Mouse (Mus musculus) MEL (cell line): ENCODE measurements at regions not wholly inside any gene's neighbourhood (a gene's known extent, or its start where the extent isn't known, plus 50 kb on each side); places are given as distances from the start of the nearest gene placed in this dataset.

ENCODE experiments used
- DNase-seq: peaks from one replicate; pipeline ENCODE4 v3.0.0; 2011; ENCODE audit warnings: low read depth, low spot score
- H3K27ac ChIP-seq: 2 replicates; pipeline ENCODE4 v1.5.1; 2012; ENCODE audit warnings: low read depth, mild to moderate bottlenecking, control low read depth, low read length, moderate library complexity; ENCODE audit not compliant: control insufficient read depth
- H3K27me3 ChIP-seq, 2 experiments: fragments of 150-350 bp in 1 of 2; sonication (generic) in 1 of 2; 2 replicates each; pipeline ENCODE4 v1.6.1; 2012; ENCODE audit warnings: low read length in 2 of 2, mild to moderate bottlenecking in 2 of 2, improper control_type of control experiment in 1 of 2, moderate library complexity in 1 of 2; ENCODE audit not compliant: insufficient read depth in 2 of 2, control insufficient read depth in 1 of 2
- H3K36me3 ChIP-seq, 2 experiments: 2 replicates each; pipeline ENCODE4 v1.6.1; 2012 to 2014; ENCODE audit warnings: low read length in 2 of 2, improper control_type of control experiment in 1 of 2, inconsistent platforms in 1 of 2, mild to moderate bottlenecking in 1 of 2; ENCODE audit not compliant: insufficient read depth in 2 of 2, control insufficient read depth in 1 of 2
- H3K4me1 ChIP-seq, 2 experiments: fragments of 150-350 bp in 1 of 2; sonication (generic) in 1 of 2; 2 replicates each; pipeline ENCODE4 v1.6.1; 2012; ENCODE audit warnings: low read length in 2 of 2, improper control_type of control experiment in 1 of 2, mild to moderate bottlenecking in 1 of 2; ENCODE audit not compliant: insufficient read depth in 2 of 2, control insufficient read depth in 1 of 2
- H3K4me3 ChIP-seq, 2 experiments: fragments of 150-350 bp in 1 of 2; sonication (generic) in 1 of 2; 2 replicates each; pipeline ENCODE4 v1.5.1; 2012; ENCODE audit warnings: low read depth in 2 of 2, low read length in 2 of 2, mild to moderate bottlenecking in 2 of 2, moderate library complexity in 2 of 2, control low read depth in 1 of 2, improper control_type of control experiment in 1 of 2; ENCODE audit not compliant: control insufficient read depth in 1 of 2, insufficient read depth in 1 of 2
- H3K79me2 ChIP-seq: 2 replicates; pipeline ENCODE4 v1.6.1; 2012; ENCODE audit warnings: mild to moderate bottlenecking, low read length, moderate library complexity; ENCODE audit not compliant: control insufficient read depth, poor library complexity, insufficient read depth
- H3K9ac ChIP-seq: 2 replicates; pipeline ENCODE4 v1.6.1; 2012; ENCODE audit warnings: low read depth, mild to moderate bottlenecking, control low read depth, low read length, moderate library complexity; ENCODE audit not compliant: control insufficient read depth, poor library complexity, severe bottlenecking
- H3K9me3 ChIP-seq: fragments of 150-350 bp; sonication (generic); replicated peaks from 2 replicates; pipeline ENCODE4 v1.6.1; 2012; ENCODE audit warnings: mild to moderate bottlenecking, low read length, improper control_type of control experiment, moderate library complexity; ENCODE audit not compliant: insufficient read depth
- BHLHE40 ChIP-seq: IDR thresholded peaks from 2 replicates; pipeline ENCODE4 v1.6.1; 2012; ENCODE audit warnings: low read depth, mild to moderate bottlenecking, inconsistent platforms, low read length, improper control_type of control experiment, borderline replicate concordance
- CHD1 ChIP-seq: IDR thresholded peaks from 2 replicates; pipeline ENCODE4 v1.6.1; 2012; ENCODE audit warnings: low read depth, mild to moderate bottlenecking, inconsistent platforms, low read length, improper control_type of control experiment
- CHD2 ChIP-seq: IDR thresholded peaks from 2 replicates; pipeline ENCODE4 v1.6.1; 2011; ENCODE audit warnings: low read length, improper control_type of control experiment
- CTCF ChIP-seq, 3 experiments: IDR thresholded peaks in 2 of 3; conservative IDR thresholded peaks in 1 of 3; 2 replicates each; pipeline ENCODE4 v1.5.1; 2011 to 2012; ENCODE audit warnings: low read length in 3 of 3, low read depth in 2 of 3, mild to moderate bottlenecking in 2 of 3, improper control_type of control experiment in 1 of 3, inconsistent platforms in 1 of 3, mixed read lengths in 1 of 3, moderate library complexity in 1 of 3; ENCODE audit not compliant: control insufficient read depth in 1 of 3, insufficient read depth in 1 of 3, poor library complexity in 1 of 3, severe bottlenecking in 1 of 3
- E2F4 ChIP-seq: IDR thresholded peaks from 2 replicates; pipeline ENCODE4 v1.6.1; 2011; ENCODE audit warnings: low read depth, low read length, improper control_type of control experiment, borderline replicate concordance
- ELF1 ChIP-seq: IDR thresholded peaks from 2 replicates; pipeline ENCODE4 v1.6.1; 2014; ENCODE audit warnings: low read depth, mild to moderate bottlenecking, inconsistent platforms, low read length, improper control_type of control experiment, moderate library complexity
- EP300 ChIP-seq, 2 experiments: IDR thresholded peaks; 2 replicates each; pipeline ENCODE4 v1.6.1; 2011; ENCODE audit warnings: improper control_type of control experiment in 2 of 2, low read length in 2 of 2, low read depth in 1 of 2, mild to moderate bottlenecking in 1 of 2
- ETS1 ChIP-seq: IDR thresholded peaks from 2 replicates; pipeline ENCODE4 v1.6.1; 2012; ENCODE audit warnings: low read depth, mild to moderate bottlenecking, inconsistent platforms, low read length, improper control_type of control experiment, moderate library complexity
- GABPA ChIP-seq: IDR thresholded peaks from 2 replicates; pipeline ENCODE4 v1.6.1; 2012; ENCODE audit warnings: low read depth, mild to moderate bottlenecking, inconsistent platforms, low read length, improper control_type of control experiment, moderate library complexity
- GATA1 ChIP-seq: IDR thresholded peaks from 2 replicates; pipeline ENCODE4 v1.6.1; 2011; ENCODE audit warnings: low read depth, low read length, improper control_type of control experiment
- JUND ChIP-seq: IDR thresholded peaks from 2 replicates; pipeline ENCODE4 v1.6.1; 2011; ENCODE audit warnings: low read depth, mild to moderate bottlenecking, improper control_type of control experiment, low read length
- MEF2A ChIP-seq: IDR thresholded peaks from 2 replicates; pipeline ENCODE4 v1.6.1; 2014; ENCODE audit warnings: low read depth, mild to moderate bottlenecking, inconsistent platforms, low read length, improper control_type of control experiment; ENCODE audit not compliant: poor library complexity, insufficient replicate concordance, severe bottlenecking; ENCODE audit errors: extremely low read depth
- MXI1 ChIP-seq: IDR thresholded peaks from 2 replicates; pipeline ENCODE4 v1.6.1; 2011; ENCODE audit warnings: mild to moderate bottlenecking, low read depth, low read length, improper control_type of control experiment
- MYC ChIP-seq: IDR thresholded peaks from 2 replicates; pipeline ENCODE4 v1.6.1; 2011; ENCODE audit warnings: low read depth, mild to moderate bottlenecking, low read length, improper control_type of control experiment, moderate library complexity
- NRF1 ChIP-seq: IDR thresholded peaks from 2 replicates; pipeline ENCODE4 v1.6.1; 2014; ENCODE audit warnings: low read depth, mild to moderate bottlenecking, inconsistent platforms, low read length, improper control_type of control experiment, moderate library complexity; ENCODE audit not compliant: poor library complexity, insufficient read depth, severe bottlenecking
- POLR2A ChIP-seq, 2 experiments: IDR thresholded peaks; 2 replicates each; pipeline ENCODE4 v1.6.1; 2011 to 2012; ENCODE audit warnings: low read length in 2 of 2, mild to moderate bottlenecking in 2 of 2, control low read depth in 1 of 2, improper control_type of control experiment in 1 of 2, low read depth in 1 of 2, moderate library complexity in 1 of 2; ENCODE audit not compliant: control insufficient read depth in 1 of 2, insufficient read depth in 1 of 2, poor library complexity in 1 of 2
- RAD21 ChIP-seq: IDR thresholded peaks from 2 replicates; pipeline ENCODE4 v1.6.1; 2011; ENCODE audit warnings: mild to moderate bottlenecking, low read depth, low read length, improper control_type of control experiment
- SIN3A ChIP-seq: IDR thresholded peaks from 2 replicates; pipeline ENCODE4 v1.6.1; 2012; ENCODE audit warnings: low read length, improper control_type of control experiment, inconsistent platforms
- SMC3 ChIP-seq: IDR thresholded peaks from 2 replicates; pipeline ENCODE4 v1.6.1; 2011; ENCODE audit warnings: low read depth, low read length, improper control_type of control experiment
- TBP ChIP-seq: IDR thresholded peaks from 2 replicates; pipeline ENCODE4 v1.8.0; 2011; ENCODE audit warnings: low read depth, low read length, improper control_type of control experiment
- TCF12 ChIP-seq: IDR thresholded peaks from 2 replicates; pipeline ENCODE4 v1.6.1; 2014; ENCODE audit warnings: low read depth, mild to moderate bottlenecking, inconsistent platforms, low read length, improper control_type of control experiment, moderate library complexity
- USF1 ChIP-seq: IDR thresholded peaks from 2 replicates; pipeline ENCODE4 v1.6.1; 2014; ENCODE audit warnings: low read depth, mild to moderate bottlenecking, inconsistent platforms, low read length, improper control_type of control experiment, moderate library complexity
- ZC3H11A ChIP-seq: IDR thresholded peaks from 2 replicates; pipeline ENCODE4 v1.6.1; 2012; ENCODE audit warnings: low read depth, mild to moderate bottlenecking, inconsistent platforms, low read length, improper control_type of control experiment
- ZKSCAN1 ChIP-seq: IDR thresholded peaks from 2 replicates; pipeline ENCODE4 v1.6.1; 2012; ENCODE audit warnings: low read depth, mild to moderate bottlenecking, inconsistent platforms, low read length, improper control_type of control experiment, moderate library complexity
- ZNF384 ChIP-seq: IDR thresholded peaks from 2 replicates; pipeline ENCODE4 v1.6.1; 2012; ENCODE audit warnings: low read depth, mild to moderate bottlenecking, inconsistent platforms, low read length, improper control_type of control experiment

GRCm38 (mm10) chr11:85966207-85966606 lies 80.0 kb downstream of the Tbx4 start:
- DNase-seq: peak; percentile 59
- TF ChIP-seq TBP: peak; percentile 83
- TF ChIP-seq RAD21: no peak
- TF ChIP-seq POLR2A (IDR thresholded peaks at IDR 0.05; ENCODE audit: control insufficient read depth in 1 of 2, insufficient read depth in 1 of 2, low read depth in 1 of 2, low read length in 2 of 2, poor library complexity in 1 of 2): peak in 1 of 2 experiments; percentile 26; a peak in 1 of 4 replicates
- no peak for TF ChIP-seq ELF1
- no peak for TF ChIP-seq E2F4
- peak; percentile 74 for TF ChIP-seq CHD2
- TF ChIP-seq SIN3A: no peak
- TF ChIP-seq CTCF (IDR thresholded peaks at IDR 0.05 in 2 of 3, conservative IDR thresholded peaks at IDR 0.05 in 1 of 3; ENCODE audit: control insufficient read depth in 1 of 3, insufficient read depth in 1 of 3, low read depth in 2 of 3, low read length in 3 of 3, poor library complexity in 1 of 3, severe bottlenecking in 1 of 3): no peak
- TF ChIP-seq, all 39 proteins: peak for 3

GRCm38 (mm10) chr11:85970287-85970686 lies 84.1 kb downstream of the Tbx4 start:
- Histone ChIP-seq H3K9me3 (no peaks in the 10 kb centered on the region), H3K9ac (no peak overlapping the region), H3K27ac (no peak overlapping the region), H3K4me1 (peaks cover 0 to 5% of the 10 kb centered on the region in 2 experiments; a peak in 1 of 4 replicates), H3K4me3 (no peak overlapping the region), H3K36me3 (peaks cover 0 to 2% of the 10 kb centered on the region in 2 experiments; a peak in 1 of 4 replicates), H3K79me2 (no peaks in the 10 kb centered on the region), H3K27me3 (no peaks in the 10 kb centered on the region; a peak in 1 of 4 replicates)
- no peak for TF ChIP-seq ELF1
- peak; percentile 61 for TF ChIP-seq ZNF384
- peak; percentile 47 for DNase-seq

More at GRCm38 (mm10) chr11:85966207-85966606, 80.0 kb downstream of the Tbx4 start:
- Histone ChIP-seq H3K27ac (no peak overlapping the region), H3K4me1 (peaks cover under 1 to 11% of the 10 kb centered on the region in 2 experiments), H3K9me3 (no peaks in the 10 kb centered on the region), H3K9ac (no peak overlapping the region), H3K36me3 (peaks cover 0 to 6% of the 10 kb centered on the region in 2 experiments; a peak in 2 of 4 replicates), H3K27me3 (no peaks in the 10 kb centered on the region), H3K4me3 (no peak overlapping the region), H3K79me2 (no peaks in the 10 kb centered on the region)

GRCm38 (mm10) chr11:85972385-85972784 lies 86.2 kb downstream of the Tbx4 start:
- Histone ChIP-seq H3K27me3 (no peaks in the 10 kb centered on the region; a peak in 2 of 4 replicates), H3K4me3 (no peak overlapping the region; a peak in 1 of 4 replicates), H3K9ac (no peak overlapping the region), H3K27ac (no peak overlapping the region), H3K79me2 (no peaks in the 10 kb centered on the region), H3K4me1 (no peaks in the 10 kb centered on the region), H3K9me3 (no peaks in the 10 kb centered on the region), H3K36me3 (peaks cover 0 to 2% of the 10 kb centered on the region in 2 experiments; a peak in 1 of 4 replicates)
- DNase-seq: peak; percentile 92
- TF ChIP-seq MYC: no peak
- TF ChIP-seq GABPA: no peak
- TF ChIP-seq MEF2A: no peak
- TF ChIP-seq NRF1: no peak
- TF ChIP-seq GATA1: no peak
- peak; percentile 100 for TF ChIP-seq ZC3H11A
- TF ChIP-seq ELF1: no peak
- TF ChIP-seq JUND: no peak
- peak; percentile 100 for TF ChIP-seq SMC3
- TF ChIP-seq POLR2A (IDR thresholded peaks at IDR 0.05; ENCODE audit: control insufficient read depth in 1 of 2, insufficient read depth in 1 of 2, low read depth in 1 of 2, low read length in 2 of 2, poor library complexity in 1 of 2): no peak
- TF ChIP-seq TCF12: no peak
- TF ChIP-seq ETS1: no peak
- no peak for TF ChIP-seq CHD1
- no peak for TF ChIP-seq ZKSCAN1
- no peak for TF ChIP-seq ZNF384
- no peak for TF ChIP-seq E2F4
- 0 out of 2 replicates have a peak, but pooled peaks have one; percentile 47 for TF ChIP-seq TBP
- TF ChIP-seq SIN3A: peak; percentile 45; the same call in 1 of the 2 replicates
- no peak for TF ChIP-seq USF1
- TF ChIP-seq EP300 (IDR thresholded peaks at IDR 0.05; ENCODE audit: low read depth in 1 of 2, low read length in 2 of 2): no peak
- no peak for TF ChIP-seq BHLHE40
- TF ChIP-seq MXI1: no peak
